Mouse (Mus musculus) urinary bladder, postnatal 10 days (tissue): ENCODE results near the gene Reep1.

Source experiments
- DNase-seq: peaks from one replicate; pipeline ENCODE4 v3.0.0; 2022; ENCODE audit warnings: low spot score

The Reep1 gene

DNA sequence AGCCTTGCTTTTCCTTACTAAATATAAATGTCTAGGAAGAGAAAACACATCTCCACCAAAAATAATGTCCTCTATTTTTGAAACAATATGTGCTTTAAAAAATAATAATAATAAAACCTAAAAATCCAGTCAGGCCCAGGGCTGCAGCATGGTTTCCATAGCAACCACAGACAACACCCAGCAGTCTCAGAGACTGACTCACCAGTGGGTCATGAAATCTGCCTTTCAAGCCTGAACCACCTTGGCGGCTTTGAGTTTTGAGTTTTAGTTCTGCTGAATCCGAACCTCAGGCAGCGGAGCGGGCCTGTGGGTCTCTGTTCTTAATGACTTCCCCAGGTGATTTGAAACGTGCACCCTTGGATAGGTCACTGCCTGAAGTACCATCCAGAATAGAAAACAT lies 75.8 kb downstream of the Reep1 start:
- DNase-seq = no peak

DNA sequence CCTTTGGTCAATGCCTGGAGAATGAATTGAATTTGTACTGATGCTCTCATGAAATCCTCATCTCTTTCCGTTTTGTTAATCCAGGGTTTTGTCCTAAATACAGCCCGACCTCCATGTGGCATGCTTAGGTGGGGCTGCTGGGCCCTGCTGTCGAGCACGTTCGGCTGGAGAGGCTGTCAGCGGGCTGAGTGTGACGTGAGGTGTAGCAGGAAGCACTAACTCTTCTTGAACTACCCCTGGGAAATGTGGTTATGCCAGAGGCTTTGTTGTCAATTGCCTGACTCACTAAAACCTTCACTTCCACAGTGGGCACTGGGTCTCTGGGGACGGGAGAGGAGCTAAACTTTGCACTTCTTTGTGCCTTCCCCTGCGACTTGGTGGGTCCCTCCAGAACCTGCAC lies 81.0 kb downstream of the Reep1 start:
- no peak for DNase-seq

DNA sequence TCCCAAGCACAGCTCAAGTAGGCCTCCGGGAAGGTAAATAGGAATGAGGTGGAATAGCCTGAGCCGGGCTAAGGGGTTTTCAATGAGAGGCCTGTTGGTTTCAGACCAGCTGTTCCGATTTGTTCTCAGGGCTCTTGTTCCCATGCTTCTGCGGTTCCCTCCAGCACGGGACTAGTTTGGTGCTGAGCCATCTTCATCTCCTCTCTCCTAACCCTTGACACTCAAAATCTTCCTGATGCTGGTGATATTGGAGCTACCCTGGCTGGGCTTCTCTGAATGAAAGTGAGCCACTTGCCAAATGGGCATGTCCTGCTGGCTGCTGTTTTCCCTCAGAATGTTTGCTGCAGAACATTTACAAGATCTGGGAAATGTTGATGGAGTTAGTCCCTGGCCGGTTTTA lies 84.4 kb downstream of the Reep1 start:
- DNase-seq = no peak

DNA sequence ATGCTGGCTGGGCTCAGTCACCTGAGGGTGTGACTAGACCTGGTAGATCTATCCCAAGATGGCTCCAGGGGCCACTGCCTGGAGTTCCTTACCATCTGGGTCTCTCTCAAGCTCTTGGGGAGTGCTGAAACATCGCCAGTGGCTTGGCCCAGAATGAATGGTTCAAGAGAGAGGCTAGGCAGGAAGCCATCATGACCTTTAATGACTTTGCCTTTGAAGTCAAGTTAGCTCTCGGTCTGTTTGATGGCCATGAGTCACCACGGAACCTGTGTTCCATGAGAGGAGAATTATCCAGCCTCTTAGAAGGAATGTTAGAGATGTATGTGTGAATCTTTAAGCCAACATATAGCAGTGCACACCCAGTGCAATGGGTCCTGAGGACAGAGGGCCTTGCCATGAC lies 92.0 kb downstream of the Reep1 start:
- no peak for DNase-seq

DNA sequence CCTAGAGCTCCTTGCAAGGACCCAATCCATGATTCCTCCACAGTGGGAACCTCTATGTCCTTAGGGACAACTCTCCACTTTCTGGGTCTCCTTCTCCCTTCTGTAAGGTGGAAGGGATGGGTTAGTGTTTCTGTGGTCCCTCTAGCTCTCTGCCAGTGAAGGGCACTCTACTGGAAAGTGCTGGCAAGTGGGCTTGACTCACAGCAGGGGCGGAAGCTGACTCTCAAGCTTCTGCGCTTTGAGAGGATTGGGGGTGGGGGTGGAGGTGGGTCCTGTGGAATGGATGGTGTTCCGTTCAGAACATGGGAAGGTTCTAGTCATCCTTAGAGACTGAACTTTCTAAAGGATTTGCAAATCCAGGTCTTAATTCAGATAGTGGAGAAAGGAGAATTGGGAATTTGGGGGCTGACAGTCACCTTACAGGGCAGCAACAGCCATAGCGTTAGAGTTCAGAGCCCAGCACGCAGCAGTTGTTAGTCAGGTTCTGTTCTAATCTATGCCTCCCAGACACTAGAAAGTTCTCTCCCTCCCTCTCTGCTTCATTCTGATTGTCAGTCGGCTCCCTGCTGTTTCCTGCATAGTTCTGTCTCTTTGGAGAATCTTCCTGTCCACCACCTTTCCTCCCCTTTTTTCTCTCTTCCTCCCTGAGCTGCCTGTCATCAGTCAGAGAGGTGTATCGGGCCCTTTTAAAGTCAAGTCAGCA lies 93.8 kb downstream of the Reep1 start:
- no peak for DNase-seq

DNA sequence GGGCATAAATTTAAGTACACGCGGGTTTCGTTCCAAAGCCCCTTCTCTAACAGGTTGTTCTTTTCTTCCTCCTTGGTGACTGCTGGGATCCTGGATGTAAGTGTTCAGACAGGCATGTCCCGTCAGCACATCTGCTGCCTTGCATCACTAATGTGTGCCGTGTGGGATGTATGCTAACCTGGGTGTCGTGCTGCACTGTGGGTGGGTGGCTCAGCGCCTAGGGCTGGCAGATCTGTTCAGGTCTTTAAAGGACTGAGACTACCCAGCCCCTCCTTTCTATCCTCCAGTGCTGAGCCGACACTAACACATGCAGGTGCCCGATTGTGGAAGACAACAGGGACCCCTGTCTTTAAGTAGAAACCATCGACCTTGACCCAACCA lies 94.3 kb downstream of the Reep1 start:
- DNase-seq = no peak

DNA sequence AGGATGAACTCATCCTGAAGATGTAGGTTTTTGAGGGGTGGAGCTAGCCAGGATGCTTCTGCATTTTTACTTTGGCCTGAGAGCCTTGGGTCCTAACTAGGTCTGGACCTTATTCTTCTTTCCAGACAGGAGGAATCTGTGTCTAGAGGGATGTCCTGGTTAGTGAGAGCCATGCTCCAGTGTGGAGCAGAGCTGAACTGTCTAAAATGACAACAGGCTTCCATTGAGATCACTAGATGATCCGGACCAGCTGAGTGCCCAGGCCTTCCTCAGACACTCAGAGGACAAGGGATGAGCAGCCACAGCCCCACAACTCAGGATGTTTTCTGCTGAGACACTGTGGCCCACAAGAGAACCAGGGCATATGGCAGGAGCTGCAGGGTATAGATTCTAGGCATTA lies 96.2 kb downstream of the Reep1 start:
- DNase-seq = no peak

DNA sequence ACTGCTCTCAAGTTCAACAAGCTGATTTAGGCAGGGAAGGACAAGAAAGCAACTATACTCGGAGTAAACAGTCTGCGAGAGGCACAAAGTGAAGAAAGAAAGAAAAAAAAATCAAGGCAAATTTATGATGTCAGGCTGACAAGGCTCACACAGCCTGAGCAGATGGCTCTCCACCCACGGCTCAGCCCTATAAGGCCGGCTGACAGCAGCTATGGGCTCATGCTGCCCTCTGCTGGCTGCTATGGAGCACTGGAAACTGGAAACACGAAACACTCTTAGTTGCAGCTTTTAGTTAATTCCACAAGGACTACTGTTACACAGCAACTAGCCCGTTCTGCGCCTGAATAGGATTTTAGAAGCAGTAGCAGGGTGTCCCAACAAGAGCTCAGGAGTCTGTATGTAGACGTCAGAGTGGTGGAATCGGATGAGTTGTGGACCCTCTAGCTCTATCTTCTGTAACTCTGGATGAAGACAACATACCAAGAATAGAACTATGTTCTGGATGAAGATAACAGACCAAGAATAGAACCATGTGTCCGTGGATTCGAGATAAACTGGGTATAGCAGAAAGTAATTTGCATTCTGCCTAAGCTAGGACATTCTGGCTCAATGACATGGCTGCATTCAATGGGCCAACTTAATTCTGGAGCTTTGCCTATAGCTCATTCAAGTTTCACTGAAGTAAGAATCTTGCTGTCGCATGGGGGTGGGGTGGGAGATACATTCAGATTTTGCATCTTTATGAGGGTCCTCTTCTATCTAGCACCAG lies 96.9 kb downstream of the Reep1 start:
- no peak for DNase-seq

DNA sequence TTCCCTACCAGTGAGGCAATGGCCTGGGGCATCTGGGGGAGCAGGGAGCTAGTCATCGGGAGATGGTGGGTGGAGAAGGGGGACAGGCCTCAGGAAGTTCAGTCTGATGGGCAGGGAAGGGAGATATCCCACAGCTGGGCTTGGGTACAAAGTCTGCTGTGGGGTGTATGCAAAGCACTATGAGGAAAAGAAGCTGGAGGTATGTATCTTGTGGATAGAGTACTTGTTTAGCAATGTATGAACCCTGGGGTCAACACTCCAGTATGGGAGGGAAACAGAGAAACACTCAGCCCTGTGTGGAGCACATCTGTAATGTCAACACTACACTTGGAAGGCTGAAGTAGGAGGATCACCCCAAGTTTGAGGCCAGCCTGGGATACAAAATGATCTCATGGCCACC lies 99.4 kb downstream of the Reep1 start:
- DNase-seq = no peak

DNA sequence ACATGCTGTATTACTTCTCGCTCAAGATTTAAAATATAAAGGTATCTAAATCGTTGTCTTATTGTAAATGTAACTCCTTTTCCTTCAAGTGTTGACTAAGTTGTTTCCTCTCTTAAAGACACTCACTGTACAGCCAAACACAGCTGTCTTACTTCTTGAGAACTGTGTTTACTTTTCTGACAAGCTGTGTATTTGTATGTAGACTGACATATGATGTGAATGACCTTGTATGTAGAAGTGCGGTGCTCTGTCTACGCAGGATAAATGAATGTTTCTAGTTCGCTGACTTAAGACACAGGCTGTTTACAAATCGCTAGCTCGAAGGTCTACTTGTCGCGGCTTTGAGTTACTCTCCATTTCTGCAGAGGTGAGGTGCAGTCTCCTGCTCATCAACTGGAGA lies 102.5 kb downstream of the Reep1 start:
- DNase-seq = no peak

DNA sequence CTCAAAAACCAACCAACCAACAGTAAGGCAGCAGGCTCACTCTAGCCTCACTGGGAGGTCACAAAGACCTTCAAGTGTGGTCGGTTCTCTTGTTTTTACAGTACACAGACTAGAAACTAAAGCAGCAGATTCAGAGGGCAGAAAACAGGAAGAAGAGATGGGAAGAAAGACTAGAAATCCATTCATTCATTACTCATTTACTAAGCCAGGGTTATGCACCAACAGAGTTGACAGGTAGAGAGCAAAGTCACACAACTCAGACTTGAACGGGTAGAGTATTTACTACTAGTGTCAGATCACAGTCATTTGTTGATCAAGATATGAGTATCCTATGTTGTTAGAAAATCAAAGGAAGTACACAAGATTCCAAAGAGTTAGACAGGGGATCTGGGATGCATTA lies 105.5 kb downstream of the Reep1 start:
- DNase-seq = no peak

DNA sequence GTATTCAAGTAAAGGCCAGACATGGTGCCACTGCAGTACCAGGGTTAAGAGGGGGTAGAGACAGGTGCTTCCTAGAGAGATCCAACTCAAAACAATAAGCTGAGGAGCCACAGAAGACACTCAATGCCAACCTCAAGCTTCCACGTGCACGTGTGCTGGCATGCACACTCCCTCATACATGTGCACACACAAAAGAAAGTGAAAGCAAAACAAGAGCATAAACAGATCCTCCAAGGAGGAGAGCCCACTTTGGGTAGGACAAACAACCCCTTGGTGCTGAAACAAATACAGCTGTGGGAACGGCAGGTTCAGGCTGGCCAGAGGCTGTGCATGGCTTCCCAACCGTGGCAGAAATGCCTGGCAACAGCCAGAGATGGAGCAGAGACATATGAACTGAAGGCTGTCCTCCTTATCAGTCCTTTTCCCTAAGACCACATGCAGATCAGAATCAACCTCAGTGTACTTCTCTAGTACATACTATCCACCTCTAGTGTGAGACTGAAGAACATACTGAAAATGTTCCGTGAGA lies 112.5 kb downstream of the Reep1 start:
- no peak for DNase-seq

DNA sequence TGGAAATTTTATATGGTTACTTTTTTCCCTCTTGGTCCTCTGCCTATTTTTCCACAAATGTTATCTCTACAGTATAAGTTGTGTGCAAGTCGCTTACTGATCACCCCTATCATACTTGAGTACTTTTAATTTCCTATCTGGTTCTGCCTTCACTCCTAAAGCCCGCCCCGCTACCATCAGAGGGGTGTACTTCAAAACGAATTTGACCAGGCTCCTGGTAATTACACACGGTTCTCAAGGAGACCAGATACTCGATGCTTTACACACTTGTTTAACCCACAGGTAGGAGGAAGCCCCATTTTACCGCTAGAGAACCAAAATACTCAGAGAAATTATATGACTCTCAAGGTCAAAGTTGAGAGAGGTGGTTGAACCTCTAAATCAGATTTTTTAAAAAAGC lies 115.7 kb downstream of the Reep1 start:
- DNase-seq = no peak

DNA sequence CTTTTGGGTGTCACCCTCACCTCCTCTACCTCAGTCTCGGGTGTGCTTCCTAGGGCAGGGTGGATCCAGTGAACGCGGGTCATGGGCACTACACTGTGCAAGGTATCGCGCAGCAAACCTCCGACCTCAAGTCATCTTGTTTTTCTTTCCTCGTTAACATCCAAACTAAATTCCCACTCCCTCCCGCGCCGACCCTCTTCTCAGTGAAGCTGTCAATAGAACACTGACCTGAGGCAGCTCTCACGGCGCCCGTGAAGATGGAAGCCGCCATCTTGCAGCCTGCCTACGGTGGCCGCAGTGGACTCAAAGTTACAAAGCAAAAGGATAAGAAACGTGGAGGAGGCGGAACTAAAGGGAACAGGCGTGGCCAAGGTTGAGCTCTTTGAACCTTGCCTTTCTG lies 116.1 kb downstream of the Reep1 start:
- peak; percentile 45 for DNase-seq

DNA sequence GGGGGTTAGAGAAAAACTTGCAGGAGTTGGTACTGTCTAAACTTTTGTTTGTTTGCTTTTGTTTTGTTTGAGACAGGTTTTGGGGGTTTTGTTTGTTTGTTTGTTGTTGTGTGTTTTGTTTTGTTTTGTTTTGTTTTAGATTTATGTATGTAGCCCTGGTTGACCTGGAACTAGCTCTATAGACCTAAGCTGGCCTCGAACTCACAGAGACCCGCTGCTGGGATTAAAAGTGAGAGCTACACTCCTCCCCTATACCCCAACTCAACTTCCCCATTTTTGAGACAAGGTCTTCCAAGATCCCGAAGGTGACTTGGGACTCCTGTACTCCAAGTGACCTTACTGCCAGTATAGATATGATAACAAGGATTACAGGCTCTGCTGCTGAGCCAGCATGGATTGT lies 116.6 kb downstream of the Reep1 start:
- no peak for DNase-seq

DNA sequence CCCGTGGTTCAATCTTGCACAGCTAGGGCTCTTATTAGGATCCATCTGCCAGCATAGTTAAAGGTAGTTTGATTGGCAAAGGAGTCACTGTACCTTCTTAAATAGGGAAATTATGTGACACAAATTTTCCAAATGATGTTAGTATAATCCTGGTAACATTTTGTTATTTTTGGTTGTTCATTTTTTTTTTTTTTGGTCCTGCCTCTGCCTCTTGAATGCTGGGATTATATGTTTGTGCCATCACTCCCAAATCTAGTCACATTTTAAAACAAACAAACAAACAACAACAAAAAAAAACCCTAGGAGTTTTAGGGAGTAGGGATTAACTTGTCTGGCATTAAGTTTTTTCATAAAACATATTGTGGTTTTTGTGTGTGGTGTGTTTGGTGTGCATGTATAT lies 119.5 kb downstream of the Reep1 start, which contains the start of gene Mrpl35:
Gene Mrpl35 (minus strand): TSS at position 101 of the 400 bp plus-strand sequence.
- no peak for DNase-seq

DNA sequence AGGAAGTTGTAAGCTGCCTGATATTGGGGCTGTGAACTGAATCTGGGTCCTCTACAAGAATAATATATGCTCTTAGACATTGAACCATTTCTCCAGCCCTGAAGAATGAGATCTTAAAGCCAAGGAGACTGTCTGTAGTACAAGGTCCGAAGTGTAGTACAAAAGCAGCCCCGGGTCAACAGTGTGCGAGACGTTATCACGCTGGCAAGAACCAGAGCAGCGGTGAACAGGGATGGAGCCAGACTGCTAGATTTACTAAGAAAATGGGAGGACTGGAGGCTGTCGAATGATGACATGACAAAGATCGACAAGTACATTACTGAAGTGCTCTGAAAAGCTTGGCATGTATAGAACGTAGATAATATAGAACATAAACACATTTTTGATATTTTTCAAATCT lies 122.4 kb downstream of the Reep1 start:
- DNase-seq = no peak

DNA sequence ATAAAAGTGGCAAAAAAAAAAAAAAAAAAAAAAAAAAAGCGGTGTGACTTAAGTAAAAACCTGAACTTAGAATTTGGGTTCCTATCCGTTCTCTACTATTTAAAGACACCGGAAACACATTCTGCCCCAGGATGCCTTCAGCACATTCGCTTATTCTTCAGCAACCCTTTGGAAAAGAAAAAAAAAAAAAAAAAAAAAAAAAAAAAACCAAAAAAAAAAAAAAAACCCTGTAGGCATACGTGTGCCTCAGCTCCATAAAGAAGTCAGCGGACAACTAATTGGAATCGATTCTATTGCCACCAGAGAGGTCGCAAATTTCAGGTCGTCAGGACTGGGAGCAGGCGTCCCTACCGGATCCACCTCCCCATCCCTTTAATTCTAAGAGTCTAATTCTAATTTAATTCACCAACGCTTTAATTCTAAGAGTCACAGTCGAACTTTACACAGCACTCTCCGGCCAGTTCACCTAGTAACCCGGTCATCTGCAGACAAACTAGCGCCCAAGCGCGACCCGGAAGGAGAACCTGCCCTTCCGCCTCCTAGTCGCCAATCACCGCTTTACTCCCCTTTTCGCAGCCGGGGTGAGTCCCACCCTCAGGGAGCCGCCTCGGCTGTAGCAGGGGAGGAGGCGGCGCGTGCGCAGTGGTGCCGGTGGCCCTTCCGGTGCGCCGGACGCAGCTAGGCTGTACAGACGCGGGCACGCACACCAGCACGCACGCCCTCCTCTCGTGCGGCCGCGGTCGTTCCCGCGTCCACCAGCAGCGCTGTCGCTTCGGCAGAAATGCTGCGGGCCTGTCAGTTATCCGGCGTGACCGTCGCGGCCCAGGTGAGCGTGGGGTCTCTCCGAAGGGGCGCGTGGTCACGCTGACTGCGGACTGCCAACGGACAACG lies 123.6 kb downstream of the Reep1 start, which contains the start of gene Immt:
Gene Immt (plus strand): TSS at position 642 of the 891 bp plus-strand sequence.
- DNase-seq = peak; percentile 88

DNA sequence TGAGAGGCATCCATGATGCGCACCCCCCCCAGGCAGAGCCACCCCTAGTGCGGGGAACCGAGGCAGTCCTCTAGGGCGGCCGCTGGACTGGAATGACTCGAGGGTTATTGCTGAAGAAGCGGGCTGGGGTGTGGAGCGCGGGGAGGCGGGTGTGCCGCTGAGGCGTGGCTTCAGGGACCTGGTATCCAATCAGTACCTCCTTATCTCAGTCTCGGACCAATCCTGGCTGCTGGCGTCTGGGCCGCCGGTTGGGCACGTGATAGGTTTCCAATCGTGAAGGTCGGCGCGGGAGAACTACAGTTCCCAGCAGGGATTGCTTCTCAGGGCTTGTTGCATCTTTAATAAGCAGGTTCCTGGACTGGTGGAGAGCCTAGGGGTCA lies 124.2 kb downstream of the Reep1 start:
- peak; percentile 79 for DNase-seq

DNA sequence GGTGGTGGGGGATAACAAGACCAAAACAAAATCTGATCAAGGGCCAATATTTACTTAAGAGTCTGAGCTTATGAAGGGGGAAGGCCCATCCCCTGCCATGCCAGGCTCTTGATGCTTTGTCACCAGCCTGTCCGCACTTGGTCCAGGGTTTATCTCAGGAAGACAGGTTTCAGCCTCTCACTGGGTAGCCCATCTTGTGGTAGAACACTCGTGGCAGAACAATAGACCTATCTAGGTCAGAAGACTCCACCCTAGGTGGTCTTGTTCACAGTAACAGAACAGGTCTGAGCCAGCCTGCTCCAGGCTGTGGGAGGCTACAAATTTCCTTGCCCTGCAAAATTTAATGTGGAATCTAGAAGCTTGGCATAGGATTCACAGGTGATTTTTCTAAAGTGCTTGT lies 129.4 kb downstream of the Reep1 start:
- no peak for DNase-seq

DNA sequence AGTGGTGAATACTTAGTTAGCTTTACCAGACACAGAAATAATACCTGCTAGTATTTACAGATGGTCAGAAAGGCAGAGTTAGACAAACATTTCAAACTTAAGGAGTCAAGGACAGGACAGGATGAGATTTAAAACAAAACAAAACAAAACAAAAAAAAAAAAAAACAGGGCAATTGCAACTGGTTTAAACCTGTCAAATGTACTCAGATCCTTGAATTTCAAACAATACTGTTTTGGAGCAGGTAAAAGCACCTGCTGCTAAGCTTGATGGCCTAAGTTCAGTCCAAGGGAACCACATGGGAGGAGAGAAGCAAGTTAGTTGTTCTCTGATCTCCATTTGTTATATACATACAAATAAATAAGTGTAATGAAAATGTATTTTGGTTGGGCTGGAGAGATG lies 132.5 kb downstream of the Reep1 start:
- DNase-seq = no peak

DNA sequence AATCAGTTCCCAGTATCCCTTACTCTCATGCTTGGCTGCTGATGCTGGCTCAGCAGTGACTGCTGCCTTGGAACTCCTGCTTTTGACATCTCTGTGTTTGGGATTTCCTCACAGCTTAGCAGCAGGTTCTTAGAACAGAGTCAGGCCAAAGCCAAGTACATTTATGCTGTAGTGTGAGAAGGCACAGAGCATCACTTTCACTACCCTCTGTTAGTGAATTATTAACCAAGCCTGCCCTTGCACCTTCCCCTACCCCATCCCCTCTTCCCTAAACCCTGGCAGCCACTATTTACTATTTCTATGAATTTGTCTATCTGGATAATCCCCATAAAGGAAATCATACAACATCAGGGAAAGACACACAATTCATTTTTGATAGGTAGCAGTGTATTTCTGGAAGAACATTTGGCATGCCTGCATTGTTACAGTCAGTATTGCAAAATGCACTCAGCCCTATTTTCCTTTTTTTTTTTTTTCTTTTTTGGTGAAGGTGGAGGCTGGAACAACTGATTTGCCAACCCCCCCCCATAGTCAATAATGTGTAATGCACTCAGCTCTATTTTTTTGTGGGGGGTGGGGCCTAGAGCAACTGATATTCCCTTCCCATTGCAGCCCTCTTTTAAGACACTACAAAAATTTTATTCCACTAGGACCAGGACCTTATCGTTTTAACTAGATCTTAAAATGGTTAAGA lies 133.4 kb downstream of the Reep1 start:
- DNase-seq = no peak
